Mouse (Mus musculus): ENCODE data around the gene Syf2. TPM values are rescaled to one million over a fixed set of nuclear protein-coding genes. Genes with fewer than 3 reads are reported as not detected.
"Not testable (repeated sequence)": the region's sequence is repeated elsewhere in the genome, so short reads cannot be mapped to it uniquely, and the experiment has no call there.

Syf2 gene
- total and polyA plus RNA-seq, 2 experiments from 2014 or later = 45.3 to 69.4 TPM

GRCm38 (mm10) chr4:134901126-134901525 lies 29.6 kb upstream of the Syf2 start:
- Histone ChIP-seq H3K27me3 (ENCODE audit: insufficient read depth, low read length) (no peaks in the 10 kb centered on the region), H3K27ac (ENCODE audit: low read depth, low read length) (no peak overlapping the region), H3K36me3 (ENCODE audit: insufficient read depth, low read length) (peaks cover 63% of the 10 kb centered on the region), H3K4me1 (ENCODE audit: insufficient read depth, low read length) (no peaks in the 10 kb centered on the region), H3K4me2 (ENCODE audit: low read depth, low read length, poor library complexity, severe bottlenecking) (no peak overlapping the region), H3K9me3 (ENCODE audit: low read length) (no peaks in the 10 kb centered on the region), H3K9ac (replicated peaks; ENCODE audit: low read length, poor library complexity, severe bottlenecking) (no peak overlapping the region), H3K4me3 (ENCODE audit: low read depth, low read length) (no peak overlapping the region)
- DNase-seq (ENCODE audit: low spot score) = no peak
- WGBS = 96% methylated on average over 8 of the region's 8 CpGs
- no peak for ATAC-seq (ENCODE audit: low FRiP score)
- TF ChIP-seq CTCF (IDR thresholded peaks at IDR 0.05) = no peak

- H3K9me3 ChIP-seq (ENCODE audit: low read length) = no peaks in the 10 kb centered on the region
- H3K4me1 ChIP-seq (ENCODE audit: insufficient read depth, low read length) = no peaks in the 10 kb centered on the region
- no peak overlapping the region for H3K9ac ChIP-seq (replicated peaks; ENCODE audit: low read length, poor library complexity, severe bottlenecking)
- H3K4me2 ChIP-seq (ENCODE audit: low read depth, low read length, poor library complexity, severe bottlenecking) = no peak overlapping the region
- DNase-seq (ENCODE audit: low spot score) (no peak), ATAC-seq (ENCODE audit: low FRiP score) (no peak)
- H3K27ac ChIP-seq (ENCODE audit: low read depth, low read length) = no peak overlapping the region
- TF ChIP-seq CTCF (IDR thresholded peaks at IDR 0.05) = no peak
- peaks cover 69% of the 10 kb centered on the region for H3K36me3 ChIP-seq (ENCODE audit: insufficient read depth, low read length)
- 77% methylated on average over 7 of the region's 7 CpGs for WGBS
- no peak overlapping the region for H3K4me3 ChIP-seq (ENCODE audit: low read depth, low read length)
- H3K27me3 ChIP-seq (ENCODE audit: insufficient read depth, low read length) = no peaks in the 10 kb centered on the region
Measured at GRCm38 (mm10) chr4:134903046-134903445, 27.7 kb upstream of the Syf2 start.

GRCm38 (mm10) chr4:134911406-134911805 lies 19.3 kb upstream of the Syf2 start:
- not testable (repeated sequence) for H3K9me3 ChIP-seq (ENCODE audit: low read length); H3K4me1 ChIP-seq (ENCODE audit: insufficient read depth, low read length); DNase-seq (ENCODE audit: low spot score); H3K4me3 ChIP-seq (ENCODE audit: low read depth, low read length); H3K27me3 ChIP-seq (ENCODE audit: insufficient read depth, low read length); ATAC-seq (ENCODE audit: low FRiP score); H3K9ac ChIP-seq (replicated peaks; ENCODE audit: low read length, poor library complexity, severe bottlenecking); H3K4me2 ChIP-seq (ENCODE audit: low read depth, low read length, poor library complexity, severe bottlenecking); H3K27ac ChIP-seq (ENCODE audit: low read depth, low read length)
- 97% methylated on average over 6 of the region's 8 CpGs for WGBS
- peaks cover 29% of the 10 kb centered on the region for H3K36me3 ChIP-seq (ENCODE audit: insufficient read depth, low read length)

- Histone ChIP-seq H3K27ac (ENCODE audit: low read depth, low read length) (0 out of 2 replicates have a peak overlapping the region, but pooled peaks have one; percentile 13), H3K9ac (replicated peaks; ENCODE audit: low read length, poor library complexity, severe bottlenecking) (no peak overlapping the region), H3K9me3 (ENCODE audit: low read length) (no peaks in the 10 kb centered on the region), H3K4me3 (ENCODE audit: low read depth, low read length) (peak overlapping the region; percentile 70; the same call in 1 of the 2 replicates), H3K27me3 (ENCODE audit: insufficient read depth, low read length) (no peaks in the 10 kb centered on the region), H3K4me2 (ENCODE audit: low read depth, low read length, poor library complexity, severe bottlenecking) (peak overlapping the region; percentile 62), H3K4me1 (ENCODE audit: insufficient read depth, low read length) (no peaks in the 10 kb centered on the region), H3K36me3 (ENCODE audit: insufficient read depth, low read length) (peaks cover 12% of the 10 kb centered on the region)
- DNase-seq (ENCODE audit: low spot score) (peak; percentile 71), ATAC-seq (ENCODE audit: low FRiP score) (no peak)
- TF ChIP-seq CTCF (IDR thresholded peaks at IDR 0.05) = peak; percentile 84
- WGBS = 28% methylated on average over 3 of the region's 3 CpGs
Measured at GRCm38 (mm10) chr4:134913413-134913812, 17.3 kb upstream of the Syf2 start.

DNA sequence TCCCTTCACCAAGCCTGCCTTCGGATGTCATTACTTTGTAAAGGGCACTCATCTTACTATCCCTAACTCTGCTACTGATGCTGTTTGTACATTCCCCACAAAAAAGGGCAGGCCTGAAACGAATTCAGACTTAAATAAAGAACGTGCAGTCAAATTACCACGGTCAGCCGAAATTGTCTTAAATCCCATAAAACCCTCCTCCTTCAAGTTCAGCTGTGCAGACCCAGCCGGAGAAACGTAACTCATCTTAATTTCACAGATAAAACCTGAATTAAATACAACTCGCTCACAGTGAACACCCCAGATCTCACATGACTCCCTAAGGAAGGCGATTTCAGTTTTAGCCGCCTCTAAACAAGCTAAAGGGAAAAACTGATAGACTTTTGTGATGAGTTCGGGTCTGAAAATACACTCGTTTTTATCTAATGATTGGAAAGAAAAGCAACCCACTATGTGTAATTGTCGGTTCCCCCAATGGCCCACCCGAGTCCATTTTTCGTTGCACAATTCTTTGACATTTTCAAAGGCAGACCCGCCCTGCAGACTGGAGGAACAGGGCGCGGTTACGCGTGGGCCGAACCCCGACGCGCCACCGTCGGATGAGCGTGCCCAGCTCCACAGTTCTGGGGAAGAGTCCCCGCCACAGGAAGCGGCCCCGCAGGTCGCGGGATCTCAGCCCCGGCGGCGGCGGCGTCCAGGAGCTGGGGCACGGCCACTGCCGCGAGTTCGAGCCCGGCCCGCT lies 16.4 kb upstream of the Syf2 start:
- H3K27ac ChIP-seq (ENCODE audit: low read depth, low read length) = peak overlapping the region; percentile 80
- under 1% methylated on average over 43 of the region's 43 CpGs for WGBS
- peaks cover 4% of the 10 kb centered on the region for H3K36me3 ChIP-seq (ENCODE audit: insufficient read depth, low read length)
- no peaks in the 10 kb centered on the region for H3K27me3 ChIP-seq (ENCODE audit: insufficient read depth, low read length)
- TF ChIP-seq CTCF (IDR thresholded peaks at IDR 0.05) = no peak
- ATAC-seq (ENCODE audit: low FRiP score) = peak; percentile 41; the same call in 1 of the 2 replicates
- H3K4me1 ChIP-seq (ENCODE audit: insufficient read depth, low read length) = no peaks in the 10 kb centered on the region
- H3K9me3 ChIP-seq (ENCODE audit: low read length) = no peaks in the 10 kb centered on the region
- H3K4me2 ChIP-seq (ENCODE audit: low read depth, low read length, poor library complexity, severe bottlenecking) = peak overlapping the region; percentile 62
- H3K9ac ChIP-seq (replicated peaks; ENCODE audit: low read length, poor library complexity, severe bottlenecking) = peak overlapping the region; percentile 79
- DNase-seq (ENCODE audit: low spot score) = no peak
- peak overlapping the region; percentile 70 for H3K4me3 ChIP-seq (ENCODE audit: low read depth, low read length)

DNA sequence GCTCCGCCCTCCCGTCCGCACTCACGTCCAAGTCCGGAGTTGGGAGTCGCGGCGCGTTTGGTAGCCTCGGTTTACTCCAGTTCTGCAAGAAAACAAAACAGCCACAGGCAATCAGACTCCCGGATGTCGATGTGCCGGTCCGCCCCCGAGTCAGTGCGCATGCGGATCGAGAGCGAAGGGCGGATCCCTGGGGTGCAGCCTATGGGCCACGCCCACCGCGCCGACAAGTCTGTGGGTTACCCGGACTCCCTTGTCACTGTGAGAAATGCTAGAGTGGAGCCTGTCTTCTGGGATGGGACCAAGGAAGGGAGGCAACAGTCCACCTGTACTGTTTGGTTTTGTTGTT lies 15.9 kb upstream of the Syf2 start, which contains the start of gene Tmem50a:
Gene Tmem50a, minus strand, starts transcription at position 161 of the 346 bp plus-strand sequence.
- Histone ChIP-seq H3K9ac (replicated peaks; ENCODE audit: low read length, poor library complexity, severe bottlenecking) (peak within 1 kb of the TSS; percentile 79), H3K4me3 (ENCODE audit: low read depth, low read length) (peak within 1 kb of the TSS; percentile 70), H3K4me2 (ENCODE audit: low read depth, low read length, poor library complexity, severe bottlenecking) (peak within 1 kb of the TSS; percentile 62), H3K27me3 (ENCODE audit: insufficient read depth, low read length) (no peaks in the 10 kb centered on the region), H3K36me3 (ENCODE audit: insufficient read depth, low read length) (no peaks in the 10 kb centered on the region), H3K27ac (ENCODE audit: low read depth, low read length) (peak within 1 kb of the TSS; percentile 80), H3K9me3 (ENCODE audit: low read length) (no peaks in the 10 kb centered on the region), H3K4me1 (ENCODE audit: insufficient read depth, low read length) (no peaks in the 10 kb centered on the region)
- peak; percentile 85 for ATAC-seq (ENCODE audit: low FRiP score)
- TF ChIP-seq CTCF (IDR thresholded peaks at IDR 0.05) = no peak
- DNase-seq (ENCODE audit: low spot score) = peak; percentile 93
- WGBS = 1% methylated on average over 24 of the region's 25 CpGs

Data from midbrain, postnatal 0 days (tissue).